Mouse (Mus musculus) right cerebral cortex, adult 2 months (tissue): ENCODE measurements at regions not wholly inside any gene's neighbourhood (a gene's known extent, or its start where the extent isn't known, plus 50 kb on each side); places are given as distances from the start of the nearest gene placed in this dataset.

Experiments used
- DNase-seq, 2 experiments: peaks; one replicate each; pipeline ENCODE4 v3.0.0; 2021 to 2022; ENCODE audit warnings: low spot score in 2 of 2

DNA sequence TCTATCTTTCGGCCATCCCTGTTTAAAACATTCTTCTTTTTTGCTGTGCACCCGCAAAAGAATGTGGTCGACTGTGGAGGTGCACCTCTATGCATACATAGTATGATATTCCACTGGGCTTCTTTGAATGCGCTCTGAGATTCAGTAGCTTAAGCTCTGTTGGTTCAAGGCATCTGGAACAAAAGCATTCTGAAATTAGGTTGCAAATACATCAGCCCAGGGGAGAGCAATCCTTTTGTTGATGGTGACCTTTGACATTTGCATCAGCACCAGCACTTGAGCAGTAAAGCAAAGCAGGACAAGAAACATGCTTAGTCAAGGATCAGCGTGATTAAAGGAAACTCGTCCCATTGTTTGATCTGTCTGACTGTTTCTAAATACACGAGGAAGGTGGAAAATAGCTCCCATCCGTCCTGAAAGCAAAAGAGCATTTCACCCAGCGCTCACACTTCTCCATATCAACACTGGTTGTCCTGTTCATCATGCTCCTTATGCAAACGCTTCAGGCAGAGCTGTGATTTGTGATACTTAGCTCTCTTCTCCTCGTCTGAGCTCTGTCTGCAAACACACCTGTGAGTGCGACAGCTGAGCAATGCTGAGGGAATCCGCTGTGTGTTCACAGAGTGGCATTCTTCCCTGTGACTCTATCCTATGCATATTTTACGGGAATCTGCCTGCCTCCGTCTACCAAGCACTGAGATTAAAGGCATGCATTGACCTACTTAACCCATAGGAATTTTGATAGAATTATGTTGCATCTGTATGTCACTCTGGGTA is 67.4 kb upstream of the Dkk2 start:
- DNase-seq, result no peak

GRCm38 (mm10) chr3:132018505-132018904 is 66.6 kb upstream of the Dkk2 start:
- no peak for DNase-seq

DNA sequence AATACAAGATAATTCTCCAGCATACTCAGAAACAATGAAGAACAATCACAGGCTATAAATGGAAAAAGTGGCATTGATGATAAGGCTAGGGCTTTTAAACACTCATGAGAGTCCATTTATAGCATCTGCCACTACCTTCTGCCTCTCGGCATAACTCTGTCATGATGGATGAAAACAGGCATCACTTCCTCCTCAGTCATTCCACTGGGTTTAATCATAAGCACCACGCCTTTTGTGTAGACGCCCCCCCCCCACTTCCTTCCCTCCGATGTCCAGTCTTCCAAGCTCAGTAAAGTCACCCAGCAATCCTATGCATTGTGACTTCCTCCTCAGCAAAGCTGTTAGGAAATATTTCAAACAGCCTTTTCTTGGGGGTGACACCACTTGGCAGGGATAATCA is 63.1 kb upstream of the Dkk2 start:
- no peak for DNase-seq

DNA sequence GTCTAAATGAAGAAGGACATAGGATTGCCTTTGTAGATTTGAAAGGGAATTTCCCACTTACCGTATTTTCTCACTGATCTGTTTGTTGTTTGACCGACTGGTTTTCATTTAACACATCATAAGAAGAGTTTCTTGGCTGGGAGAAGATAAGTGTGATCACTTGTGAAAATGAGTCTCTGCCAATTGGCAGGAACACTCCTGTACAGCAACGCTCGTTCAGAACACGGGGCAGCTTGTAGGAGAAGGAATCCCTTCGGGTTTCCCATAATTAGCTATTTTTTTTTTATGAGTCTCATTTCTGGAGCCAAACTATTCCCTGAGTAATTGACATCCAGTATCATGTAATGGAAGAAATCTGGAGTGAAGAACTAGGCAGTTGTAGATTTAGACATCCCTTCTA is 61.8 kb upstream of the Dkk2 start:
- no peak for DNase-seq

DNA sequence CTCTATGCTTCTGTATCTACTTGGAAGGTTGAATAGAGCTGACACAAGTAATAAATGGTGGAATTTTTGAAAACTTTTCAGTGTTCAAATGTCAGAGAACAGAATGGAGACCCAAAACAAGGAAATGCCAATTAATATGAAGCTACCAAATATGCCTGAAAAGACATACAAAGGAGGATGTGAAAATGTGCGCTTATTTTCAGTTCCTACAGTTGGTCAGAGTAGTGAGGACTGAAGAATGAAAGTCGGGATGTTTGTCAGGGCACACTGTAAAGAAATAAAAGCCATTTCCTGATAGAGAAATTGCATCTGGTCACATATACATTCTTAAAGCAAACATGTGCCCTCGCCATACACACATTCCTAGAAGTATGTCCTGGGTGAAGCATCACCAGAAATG is 56.0 kb upstream of the Dkk2 start:
- no peak for DNase-seq

GRCm38 (mm10) chr3:132033078-132033713 is 51.9 kb upstream of the Dkk2 start:
- no peak for DNase-seq

DNA sequence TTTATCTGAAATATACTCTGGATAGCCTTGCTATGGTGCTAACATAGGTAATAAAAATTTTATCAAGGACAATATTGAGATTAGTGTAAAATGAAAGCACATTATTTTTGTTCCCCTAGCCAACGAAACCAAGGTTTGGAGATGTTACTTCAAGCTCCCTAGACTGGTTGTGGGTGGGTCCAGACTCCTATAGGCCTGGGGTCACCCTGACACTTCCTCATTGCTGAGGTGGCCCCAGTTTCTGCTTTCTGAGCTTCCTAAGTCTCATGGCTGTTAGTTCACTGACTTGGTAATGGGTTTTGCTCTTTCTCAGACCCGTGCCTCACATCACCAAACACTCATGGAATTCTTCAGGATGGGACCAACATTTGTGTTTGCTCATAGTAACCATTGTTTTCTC is 49.9 kb upstream of the Dkk2 start:
- no peak for DNase-seq
